Mouse (Mus musculus) brain, adult 2 months (tissue): ENCODE measurements around the gene Ap4e1.
"Not testable (repeated sequence)": the region's sequence is repeated elsewhere in the genome, so short reads cannot be mapped to it uniquely, and the experiment has no call there.

Experiments
- DNase-seq: peaks from one replicate; pipeline ENCODE4 v3.0.0; 2011; ENCODE audit warnings: low read depth, low spot score

Ap4e1 gene

GRCm38 (mm10) chr2:127077611-127078010, 69.1 kb downstream of the Ap4e1 start:
- DNase-seq, result no peak

GRCm38 (mm10) chr2:127079066-127079465, 70.5 kb downstream of the Ap4e1 start:
- not testable (repeated sequence) for DNase-seq

GRCm38 (mm10) chr2:127079881-127080590, 71.5 kb downstream of the Ap4e1 start:
- no peak for DNase-seq

GRCm38 (mm10) chr2:127080591-127081218, 72.2 kb downstream of the Ap4e1 start:
- no peak for DNase-seq

GRCm38 (mm10) chr2:127086235-127086634, 77.7 kb downstream of the Ap4e1 start:
- DNase-seq, result no peak

- DNase-seq, result not testable (repeated sequence)
Observed at GRCm38 (mm10) chr2:127090151-127090550, 81.6 kb downstream of the Ap4e1 start.

GRCm38 (mm10) chr2:127092000-127092399, 83.5 kb downstream of the Ap4e1 start:
- DNase-seq, result no peak

GRCm38 (mm10) chr2:127108986-127109385, 100.5 kb downstream of the Ap4e1 start:
- DNase-seq, result no peak
